Mouse (Mus musculus): ENCODE measurements at regions not wholly inside any gene's neighbourhood (a gene's known extent, or its start where the extent isn't known, plus 50 kb on each side); places are given as distances from the start of the nearest gene placed in this dataset.

DNA sequence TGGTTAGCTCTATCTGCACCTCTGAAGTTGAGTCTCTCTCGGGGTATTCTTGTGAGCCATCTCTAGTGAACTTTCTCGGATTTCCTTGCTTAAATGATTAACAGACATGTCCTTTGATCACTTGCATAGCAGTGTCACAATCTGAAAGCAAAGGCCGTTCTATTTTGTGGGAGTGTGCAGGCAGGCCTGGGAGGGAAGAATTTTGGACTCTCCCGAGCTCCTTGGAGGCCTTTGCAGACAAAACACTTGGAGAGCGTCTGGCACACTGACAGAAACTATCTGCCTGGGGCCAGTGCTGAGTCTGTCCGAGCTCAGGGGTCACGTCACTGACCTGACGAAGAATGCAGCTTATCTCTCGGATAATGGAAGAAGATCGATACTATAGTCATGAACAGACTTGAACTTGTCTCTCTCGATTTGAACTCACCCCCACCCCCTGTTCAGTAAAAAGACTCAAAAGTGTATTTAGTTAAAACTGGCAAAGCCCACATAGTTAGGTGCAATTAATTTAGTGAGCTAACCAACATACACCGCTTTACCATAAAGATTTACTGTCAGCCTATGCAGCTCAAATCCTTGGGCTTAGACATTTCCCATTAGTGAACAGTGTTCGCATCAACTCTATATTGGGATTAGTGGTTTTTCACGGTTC, 92.2 kb upstream of the Zfp366 start:
- TF ChIP-seq CTCF (IDR thresholded peaks at IDR 0.05; ENCODE audit: insufficient read depth, low read depth, low read length) (no peak), POLR2A (IDR thresholded peaks at IDR 0.05; ENCODE audit: insufficient read depth, low read depth, low read length) (no peak)

Measured in olfactory bulb, adult 2 months (tissue).